Mouse (Mus musculus): ENCODE data around the gene Mageb2. TPM values are rescaled to one million over a fixed set of nuclear protein-coding genes. Genes with fewer than 3 reads are reported as not detected.
"Not testable (repeated sequence)": the region's sequence is repeated elsewhere in the genome, so short reads cannot be mapped to it uniquely, and the experiment has no call there.

The Mageb2 gene
- polyA plus RNA-seq (2012; ENCODE audit: insufficient read depth, low replicate concordance), result not detected in 2 replicates

DNA sequence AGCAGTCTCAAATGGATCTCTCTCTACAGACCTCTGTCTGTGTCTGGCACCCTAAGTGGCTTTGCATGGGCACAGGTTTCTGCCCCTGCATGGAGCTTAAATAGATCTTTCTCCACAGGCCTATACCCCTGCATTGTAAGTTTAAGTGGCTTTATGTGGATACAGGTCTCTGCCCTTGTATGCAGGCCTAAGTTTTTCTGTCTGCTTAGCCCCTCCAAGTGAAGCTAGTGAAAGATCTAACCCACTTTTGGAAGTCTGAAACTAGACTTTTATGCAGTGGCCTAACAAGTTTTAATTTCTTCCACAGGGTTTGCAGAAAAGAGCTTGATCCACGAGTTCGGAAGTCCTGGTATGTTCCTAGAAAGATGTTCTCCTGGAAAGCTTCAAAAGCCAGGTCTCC lies at the start of gene Mageb2:
TSS of gene Mageb2 (plus strand) at position 301 of the 400 bp plus-strand sequence.
- H3K4me1 ChIP-seq; H3K36me3 ChIP-seq (replicated peaks; ENCODE audit: low read length); H3K4me3 ChIP-seq (replicated peaks); H3K27me3 ChIP-seq (replicated peaks); H3K9me3 ChIP-seq: not testable (repeated sequence)

DNA sequence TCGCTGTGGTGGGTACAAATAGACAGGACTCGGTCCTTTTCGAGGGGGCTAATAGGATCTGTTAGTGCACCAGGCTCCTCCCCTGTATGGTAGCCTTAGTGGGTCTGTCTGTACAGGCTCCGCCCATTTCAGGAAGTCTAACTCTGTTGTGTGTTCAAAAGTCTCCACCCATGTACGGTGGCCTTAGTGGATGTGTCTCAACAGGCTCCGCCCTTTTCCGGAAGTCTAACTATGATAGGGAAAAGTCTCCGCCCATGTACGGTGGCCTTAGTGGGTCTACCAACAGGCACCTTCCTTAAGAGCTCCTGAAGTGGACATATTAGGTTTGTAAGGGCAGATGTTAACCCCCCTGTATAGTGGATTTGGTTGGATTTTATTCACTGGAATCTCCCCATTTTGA lies 18.2 kb upstream of the Mageb2 start:
- H3K9me3 ChIP-seq; H3K36me3 ChIP-seq (replicated peaks; ENCODE audit: low read length); H3K4me3 ChIP-seq (replicated peaks); H3K27me3 ChIP-seq (replicated peaks); H3K4me1 ChIP-seq: not testable (repeated sequence)

Other genes with a start within 250 kb of the Mageb2 start
- gene Gm5072, start 60.8 kb downstream of the Mageb2 start, polyA plus RNA-seq (2012; ENCODE audit: insufficient read depth, low replicate concordance), result not detected in 2 replicates
- not detected in 2 replicates for gene Gm8914, start 148.4 kb downstream of the Mageb2 start, polyA plus RNA-seq (2012; ENCODE audit: insufficient read depth, low replicate concordance)
- not detected in 2 replicates for gene 1700084M14Rik, start 244.2 kb downstream of the Mageb2 start, polyA plus RNA-seq (2012; ENCODE audit: insufficient read depth, low replicate concordance)

Measured in megakaryocyte, embryonic 14.5 days (primary cell).